Mouse (Mus musculus) lung, adult 2 months (tissue): ENCODE measurements around the gene Optc. TPM values are rescaled to one million over a fixed set of nuclear protein-coding genes. Genes with fewer than 3 reads are reported as not detected.

Experiments used
- DNase-seq: peaks from one replicate; pipeline ENCODE4 v3.0.0; 2022
- H3K4me1 ChIP-seq: fragments of 200-500 bp; 2 replicates; pipeline ENCODE4 v1.6.1; 2011; ENCODE audit warnings: low read length; ENCODE audit not compliant: control insufficient read depth, insufficient read depth
- H3K4me3 ChIP-seq: fragments of 200-500 bp; replicated peaks from 2 replicates; pipeline ENCODE3; 2011; ENCODE audit warnings: low read depth, mild to moderate bottlenecking, control low read depth, low read length; ENCODE audit errors: extremely low read depth
- CTCF ChIP-seq: fragments of 200-500 bp; IDR thresholded peaks from 2 replicates; pipeline ENCODE4 v1.5.1; 2011; ENCODE audit warnings: mild to moderate bottlenecking, low read length, control low read depth; ENCODE audit not compliant: insufficient read depth
- POLR2A ChIP-seq: fragments of 200-500 bp; IDR thresholded peaks from 2 replicates; pipeline ENCODE4 v1.6.1; 2011; ENCODE audit warnings: low read depth, mild to moderate bottlenecking, control low read depth, low read length, borderline replicate concordance; ENCODE audit errors: extremely low read depth
- WGBS: fragments of 180-500 bp; shearing (Covaris S2); methylation state at CpG from one replicate; pipeline ENCODE4 v1.1.7; 2018; 5-methylcytosine and 5-hydroxymethylcytosine counted together
- polyA plus RNA-seq: library from polyadenylated mRNA; depleted of rRNA; stranded (reverse); fragments of >200 nt; gene quantifications from 2 replicates; pipeline ENCODE4 v1.2.3, GENCODE M21; 2012

The Optc gene
- polyA plus RNA-seq, 1 experiment: 3.1 TPM

DNA sequence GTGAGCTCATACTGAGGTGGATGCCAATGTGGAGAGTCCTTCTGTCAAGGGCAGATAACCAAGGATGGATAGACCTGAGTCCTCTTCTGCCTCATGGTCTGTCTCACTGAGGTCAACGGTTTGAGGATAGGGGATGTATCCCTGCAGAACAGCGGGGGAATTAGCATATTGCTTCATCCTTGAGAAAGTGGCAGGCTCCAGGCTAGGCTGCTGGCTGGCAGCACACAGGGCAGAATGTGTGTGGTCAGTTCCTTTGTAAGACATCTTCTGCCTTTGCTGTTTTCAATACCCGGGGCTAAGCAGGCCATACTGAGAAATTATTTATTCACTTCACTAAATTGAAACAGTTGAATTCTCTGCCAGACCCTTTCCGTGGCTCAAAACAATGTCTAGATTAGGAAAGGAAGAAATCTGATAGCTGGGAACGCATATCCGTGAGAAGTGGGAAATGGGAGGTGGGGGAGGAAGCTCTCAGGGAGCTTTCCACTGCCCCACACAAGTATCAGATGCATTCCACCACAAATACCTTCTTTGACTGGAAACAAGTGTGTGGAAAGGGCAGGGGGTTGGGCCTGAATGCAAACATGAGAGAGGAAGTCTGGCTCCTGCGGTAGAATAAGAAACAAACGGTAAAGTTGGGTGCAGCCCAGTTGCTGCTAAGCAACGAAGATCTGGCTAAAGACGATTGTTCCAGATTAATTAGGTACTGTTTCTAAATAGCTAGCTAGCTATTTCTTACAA lies 44.4 kb downstream of the Optc start:
- peaks cover 7% of the 10 kb centered on the region; the same call in 1 of the 2 replicates for H3K4me1 ChIP-seq
- TF ChIP-seq CTCF: no peak
- WGBS: 8% methylated on average over 10 of the region's 10 CpGs
- H3K4me3 ChIP-seq: no peak overlapping the region
- DNase-seq: no peak

DNA sequence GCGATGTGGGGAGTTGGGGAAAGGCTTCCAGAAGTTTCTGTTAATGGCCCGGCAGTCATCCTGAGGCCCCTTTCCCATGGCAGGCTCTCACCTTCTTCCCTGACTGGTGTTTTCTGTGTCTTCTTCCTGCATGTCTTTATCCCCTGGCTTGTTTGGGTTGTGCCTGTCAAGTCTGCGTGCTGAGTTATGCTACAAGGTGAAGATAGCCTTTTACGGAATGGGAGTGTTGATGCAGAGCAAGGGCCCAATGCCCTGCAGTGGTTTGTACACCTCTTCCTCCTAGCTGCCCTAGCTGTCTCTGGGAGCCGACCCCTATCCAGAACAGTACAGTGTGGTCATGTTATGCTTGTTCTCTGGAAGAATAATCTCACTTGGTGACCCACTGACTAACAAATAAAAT lies 46.8 kb downstream of the Optc start:
- WGBS: 61% methylated on average over 5 of the region's 5 CpGs
- Histone ChIP-seq H3K4me3 (no peak overlapping the region), H3K4me1 (peaks cover 7% of the 10 kb centered on the region; the same call in 1 of the 2 replicates)
- TF ChIP-seq CTCF: no peak
- no peak for TF ChIP-seq POLR2A
- DNase-seq: no peak

DNA sequence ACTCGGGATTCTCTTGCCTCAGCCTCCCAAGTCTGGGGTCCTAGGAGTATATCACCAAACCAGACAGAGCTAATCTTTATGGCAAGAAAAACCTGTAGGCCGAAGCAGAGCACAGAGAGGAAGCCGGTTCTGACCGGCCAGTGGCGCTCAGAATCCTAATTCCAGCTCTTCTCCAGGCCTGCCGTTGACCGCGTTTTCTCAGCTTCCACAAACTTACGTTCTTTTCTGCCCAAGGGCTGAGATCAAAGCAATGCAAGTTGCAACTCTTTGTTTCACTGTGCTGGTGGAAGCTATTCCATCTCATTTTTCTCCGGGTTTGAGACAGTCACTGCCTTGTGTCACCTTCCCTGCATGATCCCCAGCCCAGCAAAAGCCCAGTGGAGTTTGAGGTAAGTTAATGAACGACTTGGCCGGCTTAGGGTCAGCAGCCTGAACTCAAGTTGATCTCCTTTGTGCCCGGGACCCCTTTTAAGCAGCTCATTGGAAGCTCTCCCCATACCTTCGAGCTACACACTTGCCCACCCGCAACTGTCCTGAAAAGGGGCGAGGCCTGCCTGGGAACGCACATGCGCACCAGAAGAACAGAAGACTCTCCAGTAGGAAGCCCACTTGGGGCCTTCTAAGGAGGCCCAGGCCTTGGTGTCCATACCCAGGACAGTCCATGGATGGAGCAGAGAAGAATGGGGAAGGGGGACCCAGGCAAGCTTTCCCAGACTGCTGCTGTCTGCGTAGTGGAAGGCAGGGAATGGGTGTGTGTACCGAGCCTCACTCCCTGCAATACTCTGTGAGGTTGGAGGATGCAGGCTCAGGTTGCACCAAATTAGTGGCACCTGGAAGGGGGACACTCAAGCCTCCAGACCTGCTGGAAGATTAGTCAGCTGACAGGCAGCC lies 47.7 kb downstream of the Optc start:
- TF ChIP-seq POLR2A (no peak), CTCF (no peak)
- Histone ChIP-seq H3K4me3 (no peak overlapping the region), H3K4me1 (peaks cover 7% of the 10 kb centered on the region; the same call in 1 of the 2 replicates)
- no peak for DNase-seq
- WGBS: 90% methylated on average over 20 of the region's 20 CpGs

DNA sequence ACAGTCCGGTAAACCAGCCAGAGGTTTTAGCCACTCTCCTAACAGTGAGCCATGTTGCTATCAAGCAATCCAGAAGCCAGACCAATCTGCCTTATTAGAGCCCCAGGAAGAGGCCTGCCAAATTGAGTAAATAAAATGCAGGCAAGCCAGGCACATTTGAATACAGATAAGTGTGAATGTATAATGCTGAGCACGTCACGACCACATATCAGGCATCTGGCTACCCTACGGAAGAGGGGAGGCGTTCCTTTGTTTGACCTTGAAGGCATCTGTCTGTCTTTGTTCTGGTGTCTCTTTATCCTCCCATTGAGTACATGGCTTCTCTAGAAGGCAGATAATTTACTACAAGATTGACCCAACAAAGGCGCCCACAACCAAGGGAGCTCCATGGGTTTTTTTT lies 48.5 kb downstream of the Optc start:
- no peak for TF ChIP-seq CTCF
- no peak for TF ChIP-seq POLR2A
- WGBS: 87% methylated on average over 6 of the region's 6 CpGs
- H3K4me3 ChIP-seq: no peak overlapping the region
- H3K4me1 ChIP-seq: peaks cover 10% of the 10 kb centered on the region; the same call in 1 of the 2 replicates
- DNase-seq: no peak

DNA sequence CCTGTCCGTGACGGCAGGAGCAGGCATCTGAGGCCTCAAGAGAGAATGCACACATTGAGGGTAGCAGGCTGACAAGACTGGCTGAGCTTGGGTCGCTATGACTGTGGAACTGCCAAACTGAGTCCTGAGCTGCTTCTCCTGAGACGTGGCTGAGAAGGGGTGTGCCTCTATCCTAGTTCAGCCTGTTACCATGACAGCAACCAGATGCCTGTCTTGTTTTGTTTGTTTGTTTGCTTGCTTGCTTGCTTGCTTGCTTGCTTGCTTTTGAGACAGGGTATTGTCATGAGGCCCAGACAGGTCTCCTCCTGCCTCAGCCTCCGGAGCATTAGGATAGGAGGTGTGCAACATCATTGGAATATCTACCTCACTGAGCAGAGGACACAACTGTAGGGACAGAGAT lies 50.0 kb downstream of the Optc start:
- no peak overlapping the region for H3K4me3 ChIP-seq
- no peak for DNase-seq
- WGBS: 94% methylated on average over 5 of the region's 5 CpGs
- no peak for TF ChIP-seq CTCF
- TF ChIP-seq POLR2A: no peak
- H3K4me1 ChIP-seq: peaks cover 5% of the 10 kb centered on the region; the same call in 1 of the 2 replicates

DNA sequence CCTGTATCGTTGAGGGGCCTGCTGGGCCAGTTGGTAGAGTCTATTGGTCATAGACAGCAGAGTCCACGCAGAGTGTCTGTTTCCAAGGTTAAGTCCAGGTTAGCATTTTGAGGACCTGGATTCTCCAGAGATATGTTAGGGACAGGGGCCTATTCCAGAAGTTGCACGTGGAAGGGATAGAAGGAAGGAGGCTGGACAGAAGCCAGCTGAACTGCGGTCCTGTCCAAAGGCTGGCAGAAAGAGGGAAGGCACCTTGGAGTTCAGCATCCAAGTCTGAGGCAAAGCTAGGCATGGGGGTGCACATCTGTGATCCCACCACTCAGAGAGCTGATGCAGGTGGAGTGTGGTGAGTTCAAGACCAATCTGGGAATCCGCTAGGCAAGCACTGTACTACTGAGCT lies 50.6 kb downstream of the Optc start:
- WGBS: 87% methylated on average over 5 of the region's 5 CpGs
- no peak for DNase-seq
- H3K4me3 ChIP-seq: no peak overlapping the region
- TF ChIP-seq POLR2A (no peak), CTCF (no peak)
- H3K4me1 ChIP-seq: peaks cover 5% of the 10 kb centered on the region; the same call in 1 of the 2 replicates

DNA sequence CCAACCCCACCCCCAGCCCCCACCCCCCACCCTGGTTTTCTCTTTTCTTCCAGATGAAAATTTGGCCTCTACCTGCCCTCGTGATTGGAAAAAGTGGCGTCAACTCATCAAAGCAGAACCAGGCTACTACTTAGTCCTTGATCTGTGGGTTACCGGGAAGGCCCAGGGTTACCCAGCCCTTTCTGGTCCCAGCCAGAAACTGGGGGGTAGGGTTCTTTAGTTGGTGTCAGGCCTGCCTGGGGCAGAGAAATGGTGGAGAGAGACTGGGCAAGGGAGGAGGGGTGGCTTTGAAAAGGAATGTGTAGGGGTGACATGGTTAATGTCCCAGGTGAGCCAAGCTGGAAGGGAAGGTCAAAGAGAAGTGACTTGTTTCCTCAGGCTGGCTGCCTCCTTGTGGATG lies 51.1 kb downstream of the Optc start:
- peaks cover 5% of the 10 kb centered on the region; the same call in 1 of the 2 replicates for H3K4me1 ChIP-seq
- TF ChIP-seq POLR2A: no peak
- 87% methylated on average over 3 of the region's 3 CpGs for WGBS
- H3K4me3 ChIP-seq: no peak overlapping the region
- no peak for DNase-seq

DNA sequence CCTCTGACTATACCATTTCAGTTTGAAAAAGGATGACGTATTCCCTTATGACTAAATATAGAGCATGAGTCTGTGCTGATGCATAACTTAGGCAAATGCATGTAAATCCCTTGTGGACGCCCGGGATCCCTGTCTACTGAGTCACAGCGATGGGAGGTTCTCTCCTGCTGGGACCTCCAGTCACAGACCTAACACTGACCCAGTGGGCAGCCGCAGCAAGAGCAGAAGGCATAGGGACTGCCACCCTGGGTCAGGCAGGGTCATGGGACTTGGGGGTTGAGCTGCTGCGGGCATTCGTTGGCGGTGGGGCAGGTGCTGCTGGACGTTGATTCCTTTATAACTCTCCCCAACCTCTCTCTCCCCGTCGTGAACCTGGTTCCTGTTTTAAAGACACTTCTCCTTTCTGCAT lies 51.7 kb downstream of the Optc start:
- WGBS: 67% methylated on average over 11 of the region's 11 CpGs
- Histone ChIP-seq H3K4me1 (peaks cover 5% of the 10 kb centered on the region; the same call in 1 of the 2 replicates), H3K4me3 (no peak overlapping the region)
- no peak for DNase-seq
- TF ChIP-seq POLR2A (no peak), CTCF (no peak)

DNA sequence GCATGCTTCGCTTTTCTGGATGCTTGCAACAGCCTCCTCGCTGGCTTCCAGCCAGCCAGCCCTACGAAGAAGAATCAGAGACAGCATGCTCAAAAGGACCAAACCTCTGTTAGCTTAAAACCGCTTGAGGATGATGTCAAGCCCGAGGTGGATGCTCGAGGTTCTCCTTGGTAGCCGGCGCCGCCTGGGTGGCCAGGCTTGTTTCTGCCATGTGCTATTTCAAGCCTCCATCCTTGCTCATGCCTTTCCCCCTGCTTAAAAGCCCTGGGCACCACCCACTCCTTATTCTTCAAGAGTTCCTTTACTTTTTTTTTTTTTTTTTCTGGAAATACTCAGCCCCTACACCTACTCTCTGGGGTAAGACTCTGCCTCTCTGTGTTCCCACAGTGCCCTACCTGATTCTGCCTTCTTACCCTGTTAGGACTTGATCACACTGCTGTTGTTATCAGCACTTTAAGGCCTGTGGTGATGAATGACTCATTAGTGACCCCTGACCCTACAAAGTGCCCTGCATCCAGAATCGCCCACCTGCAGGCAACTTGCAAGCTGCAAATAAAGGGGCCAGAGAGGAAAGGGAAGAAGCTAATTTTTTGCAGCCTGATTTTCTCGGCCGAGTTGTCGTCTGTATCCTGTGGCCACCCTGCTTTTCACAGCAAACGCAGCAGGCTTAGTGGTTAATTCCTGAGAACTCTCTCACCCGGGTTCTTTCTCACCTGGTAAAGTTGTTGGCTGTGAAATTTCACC lies 52.4 kb downstream of the Optc start:
- no peak for TF ChIP-seq CTCF
- TF ChIP-seq POLR2A: no peak
- peaks cover 5% of the 10 kb centered on the region; the same call in 1 of the 2 replicates for H3K4me1 ChIP-seq
- 35% methylated on average over 15 of the region's 15 CpGs for WGBS
- no peak overlapping the region for H3K4me3 ChIP-seq
- DNase-seq: no peak
